Mouse (Mus musculus) cerebellum, adult 9-10 months (tissue): ENCODE measurements around the gene Ippk.
A peak's percentile ranks its signal among the peaks of the same experiment; 100 is the strongest.

Experiments used
- DNase-seq: peaks from one replicate; pipeline ENCODE4 v3.0.0; 2022

The Ippk gene

GRCm38 (mm10) chr13:49433268-49434029 lies 12.4 kb downstream of the Ippk start:
- no peak for DNase-seq

GRCm38 (mm10) chr13:49435745-49436144 lies 14.7 kb downstream of the Ippk start:
- DNase-seq = no peak

GRCm38 (mm10) chr13:49436170-49436569 lies 15.1 kb downstream of the Ippk start:
- DNase-seq = no peak

- no peak for DNase-seq
These were observed 23.4 kb downstream of the Ippk start for GRCm38 (mm10) chr13:49444451-49444850.

- DNase-seq = peak; percentile 74
These were observed 28.3 kb downstream of the Ippk start for GRCm38 (mm10) chr13:49449318-49449749.

GRCm38 (mm10) chr13:49460276-49460675 lies 39.2 kb downstream of the Ippk start:
- no peak for DNase-seq

GRCm38 (mm10) chr13:49460692-49461414 lies 39.8 kb downstream of the Ippk start:
- DNase-seq = no peak

GRCm38 (mm10) chr13:49461458-49462132 lies 40.5 kb downstream of the Ippk start:
- no peak for DNase-seq

GRCm38 (mm10) chr13:49462921-49463320 lies 41.9 kb downstream of the Ippk start:
- DNase-seq = no peak

- no peak for DNase-seq
These were observed 44.8 kb downstream of the Ippk start for GRCm38 (mm10) chr13:49465875-49466274.

- no peak for DNase-seq
These were observed 45.5 kb downstream of the Ippk start for GRCm38 (mm10) chr13:49466393-49467075.

GRCm38 (mm10) chr13:49467585-49467984 lies 46.5 kb downstream of the Ippk start:
- no peak for DNase-seq

- peak; percentile 21 for DNase-seq
These were observed 48.0 kb downstream of the Ippk start for GRCm38 (mm10) chr13:49469002-49469401.

- DNase-seq = no peak
These were observed 49.3 kb downstream of the Ippk start for GRCm38 (mm10) chr13:49470319-49470718.

- no peak for DNase-seq
These were observed 49.8 kb downstream of the Ippk start for GRCm38 (mm10) chr13:49470806-49471205.

- no peak for DNase-seq
These were observed 51.1 kb downstream of the Ippk start for GRCm38 (mm10) chr13:49471981-49472675.

- DNase-seq = no peak
These were observed 51.6 kb downstream of the Ippk start for GRCm38 (mm10) chr13:49472676-49473005.

GRCm38 (mm10) chr13:49477887-49478286 lies 56.8 kb downstream of the Ippk start:
- no peak for DNase-seq

- no peak for DNase-seq
These were observed 57.9 kb downstream of the Ippk start for GRCm38 (mm10) chr13:49478851-49479374.

- DNase-seq = peak; percentile 16
These were observed 58.4 kb downstream of the Ippk start for GRCm38 (mm10) chr13:49479399-49479798.

- peak; percentile 70 for DNase-seq
These were observed 59.0 kb downstream of the Ippk start for GRCm38 (mm10) chr13:49480057-49480456.

- peak; percentile 70 for DNase-seq
These were observed 59.5 kb downstream of the Ippk start for GRCm38 (mm10) chr13:49480551-49480950.
